7 mouse cellular contexts compared by ENCODE assay signal in the genomic region with DNA sequence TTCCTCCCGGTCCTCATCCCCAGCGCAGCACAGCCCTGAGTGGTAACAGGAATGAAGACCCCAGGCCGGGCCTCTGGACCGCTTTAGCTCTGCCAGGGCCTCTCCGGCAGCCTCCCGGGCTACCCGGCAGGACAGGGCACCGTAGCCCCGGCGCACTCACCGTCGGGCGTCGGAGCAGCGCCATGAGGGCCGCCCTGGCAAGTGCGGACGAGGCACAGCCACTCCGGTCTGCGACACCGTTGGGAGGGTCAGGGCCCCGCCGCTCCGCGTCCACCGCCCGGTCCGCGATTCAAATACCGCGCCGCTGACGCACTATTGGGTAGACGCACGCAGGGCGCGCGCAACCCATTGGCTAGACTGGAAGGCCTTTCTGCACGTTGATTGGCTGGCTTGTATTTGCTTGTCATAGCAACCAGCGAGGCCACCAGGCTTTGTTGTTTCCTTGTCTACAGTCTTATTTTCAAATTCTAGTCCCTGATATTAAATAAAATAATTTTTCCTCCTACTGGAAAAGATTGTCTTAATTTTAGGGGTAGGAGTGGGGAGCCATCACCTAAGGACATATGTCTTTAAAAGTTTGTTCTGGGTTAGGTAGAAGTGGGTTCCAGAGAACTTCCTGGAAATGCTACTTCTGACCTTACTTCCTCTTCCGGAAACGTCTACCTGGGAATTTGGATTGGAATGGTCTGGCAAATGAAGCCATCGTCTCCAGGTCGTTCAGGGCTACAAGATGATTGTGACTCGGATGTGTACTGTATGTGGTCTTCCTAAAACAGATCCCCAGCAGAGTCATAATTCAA. TPM values are rescaled to one million over a fixed set of nuclear protein-coding genes. Genes with fewer than 3 reads are reported as not detected.
DNase-seq lines count a peak whose midpoint lies in the region; ATAC-seq lines count a peak whose summit lies in the region.

A gene (minus strand): TSS at position 291 of the 800 bp plus-strand sequence.

- peak; percentile 97 for ATAC-seq in embryonic facial prominence, embryonic 11.5 days (replicated peaks; ENCODE audit: insufficient number of reproducible peaks, low FRiP score, low TSS enrichment, low read depth)
- peak; percentile 99 for ATAC-seq in granulocyte monocyte progenitor cell, adult 5-6 weeks (replicated peaks; ENCODE audit: poor library complexity, severe bottlenecking)
- ATAC-seq in midbrain, embryonic 13.5 days, result peak; percentile 99

- H3K36me3 ChIP-seq in embryonic facial prominence, embryonic 11.5 days (replicated peaks; ENCODE audit: control insufficient read depth, insufficient read depth, low read depth, low read length), result no peaks in the 10 kb centered on the region; the same call in none of the 2 replicates
- H3K36me3 ChIP-seq in limb, embryonic 10.5 days, result peaks cover 61% of the 10 kb centered on the region
- peaks cover 32% of the 10 kb centered on the region for H3K36me3 ChIP-seq in midbrain, embryonic 13.5 days

- H3K9me3 ChIP-seq in embryonic facial prominence, embryonic 11.5 days (replicated peaks; ENCODE audit: control insufficient read depth, low read length), result no peaks in the 10 kb centered on the region
- H3K9me3 ChIP-seq in limb, embryonic 10.5 days (replicated peaks), result no peaks in the 10 kb centered on the region
- H3K9me3 ChIP-seq in midbrain, embryonic 13.5 days, result no peaks in the 10 kb centered on the region

- peak within 1 kb of the TSS; percentile 73 for H3K27ac ChIP-seq in embryonic facial prominence, embryonic 11.5 days (replicated peaks; ENCODE audit: low read depth, low read length)
- peak within 1 kb of the TSS; percentile 98 for H3K27ac ChIP-seq in limb, embryonic 10.5 days
- H3K27ac ChIP-seq in midbrain, embryonic 13.5 days, result no peak within 1 kb of the TSS

- no peaks in the 10 kb centered on the region for H3K27me3 ChIP-seq in embryonic facial prominence, embryonic 11.5 days (ENCODE audit: control insufficient read depth, insufficient read depth, low read length)
- no peaks in the 10 kb centered on the region for H3K27me3 ChIP-seq in limb, embryonic 10.5 days (ENCODE audit: low read depth, poor library complexity, severe bottlenecking)
- H3K27me3 ChIP-seq in midbrain, embryonic 13.5 days, result no peaks in the 10 kb centered on the region

- no peaks in the 10 kb centered on the region for H3K4me1 ChIP-seq in embryonic facial prominence, embryonic 11.5 days (ENCODE audit: control insufficient read depth, insufficient read depth, low read length)
- peaks cover 8% of the 10 kb centered on the region; the same call in 1 of the 2 replicates for H3K4me1 ChIP-seq in limb, embryonic 10.5 days
- H3K4me1 ChIP-seq in midbrain, embryonic 13.5 days (replicated peaks), result peaks cover 18% of the 10 kb centered on the region

- 3% methylated on average over 45 of the region's 45 CpGs for WGBS in embryonic facial prominence, embryonic 11.5 days
- WGBS in limb, embryonic 10.5 days, result 3% methylated on average over 45 of the region's 45 CpGs
- 4% methylated on average over 45 of the region's 45 CpGs for WGBS in midbrain, embryonic 13.5 days

- peak within 1 kb of the TSS; percentile 71 for H3K4me3 ChIP-seq in embryonic facial prominence, embryonic 11.5 days (ENCODE audit: low read depth, low read length)
- H3K4me3 ChIP-seq in limb, embryonic 10.5 days, result peak within 1 kb of the TSS; percentile 90
- H3K4me3 ChIP-seq in midbrain, embryonic 13.5 days (replicated peaks), result peak within 1 kb of the TSS; percentile 56

- peak within 1 kb of the TSS; percentile 87 for H3K4me2 ChIP-seq in embryonic facial prominence, embryonic 11.5 days (ENCODE audit: low read depth, low read length)
- H3K4me2 ChIP-seq in midbrain, embryonic 13.5 days (replicated peaks), result peak within 1 kb of the TSS; percentile 96

- peak; percentile 92 for DNase-seq in adrenal gland, postnatal 10 days
- DNase-seq in embryonic facial prominence, embryonic 11.5 days (ENCODE audit: low spot score), result peak; percentile 96
- peak; percentile 86 for DNase-seq in kidney, adult 11 months
- DNase-seq in limb, embryonic 10.5 days (ENCODE audit: low spot score), result peak; percentile 93
- peak; percentile 63 to 75 for DNase-seq in spleen, adult 18-20 months

- peak within 1 kb of the TSS; percentile 93 for H3K9ac ChIP-seq in embryonic facial prominence, embryonic 11.5 days (replicated peaks; ENCODE audit: low read length)
- peak within 1 kb of the TSS; percentile 61 for H3K9ac ChIP-seq in midbrain, embryonic 13.5 days (replicated peaks)

RNA-seq across cellular contexts. Expression of the gene that starts here (rescaled TPM):
- total RNA-seq in adrenal gland, postnatal 10 days (2021), result 10 to 100 TPM; 23.9 to 26.1 TPM
- 235 and 253 TPM in 2 replicates for polyA plus RNA-seq in embryonic facial prominence, embryonic 11.5 days (2014; fragmentation: Nextera tagmentation; extraction: Ambion mirVana)
- total RNA-seq in granulocyte monocyte progenitor cell, adult 5-6 weeks (2014; fragmentation: Nextera tagmentation), result 63.0 and 75.8 TPM in 2 replicates
- 78.5 and 83.1 TPM in 2 replicates for total RNA-seq in granulocyte monocyte progenitor cell, adult 5-6 weeks (2017)
- polyA plus RNA-seq in limb, embryonic 10.5 days (2016; fragmentation: Nextera tagmentation; extraction: Ambion mirVana), result 223 and 245 TPM in 2 replicates
- polyA plus RNA-seq in midbrain, embryonic 13.5 days (2015; fragmentation: Nextera tagmentation; extraction: Ambion mirVana), result 74.0 and 76.2 TPM in 2 replicates
